Mouse (Mus musculus) CH12.LX (cell line): Measurements from ENCODE around the gene Pcsk1n.

Experiments
- CHD2 ChIP-seq: IDR thresholded peaks from 2 replicates; pipeline ENCODE4 v1.6.1; 2011; ENCODE audit warnings: low read length, improper control_type of control experiment
- CTCF ChIP-seq, 2 experiments: IDR thresholded peaks in 1 of 2; conservative IDR thresholded peaks in 1 of 2; 2 replicates each; pipeline ENCODE4 v1.5.1; 2011 to 2012; ENCODE audit warnings: low read depth in 2 of 2, low read length in 2 of 2, improper control_type of control experiment in 1 of 2, inconsistent platforms in 1 of 2, mild to moderate bottlenecking in 1 of 2, moderate library complexity in 1 of 2
- E2F4 ChIP-seq: IDR thresholded peaks from 2 replicates; pipeline ENCODE4 v1.6.1; 2011; ENCODE audit warnings: low read depth, low read length, improper control_type of control experiment; ENCODE audit not compliant: insufficient replicate concordance
- ELF1 ChIP-seq: IDR thresholded peaks from 2 replicates; pipeline ENCODE4 v1.6.1; 2014; ENCODE audit warnings: low read depth, mild to moderate bottlenecking, inconsistent platforms, low read length, improper control_type of control experiment
- EP300 ChIP-seq: IDR thresholded peaks from 2 replicates; pipeline ENCODE4 v1.6.1; 2011; ENCODE audit warnings: low read length, improper control_type of control experiment
- MYC ChIP-seq: IDR thresholded peaks from 2 replicates; pipeline ENCODE4 v1.6.1; 2011; ENCODE audit warnings: low read depth, mild to moderate bottlenecking, improper control_type of control experiment, low read length
- USF1 ChIP-seq: IDR thresholded peaks from 2 replicates; pipeline ENCODE4 v1.6.1; 2014; ENCODE audit warnings: low read depth, mild to moderate bottlenecking, inconsistent platforms, low read length, improper control_type of control experiment

DNA sequence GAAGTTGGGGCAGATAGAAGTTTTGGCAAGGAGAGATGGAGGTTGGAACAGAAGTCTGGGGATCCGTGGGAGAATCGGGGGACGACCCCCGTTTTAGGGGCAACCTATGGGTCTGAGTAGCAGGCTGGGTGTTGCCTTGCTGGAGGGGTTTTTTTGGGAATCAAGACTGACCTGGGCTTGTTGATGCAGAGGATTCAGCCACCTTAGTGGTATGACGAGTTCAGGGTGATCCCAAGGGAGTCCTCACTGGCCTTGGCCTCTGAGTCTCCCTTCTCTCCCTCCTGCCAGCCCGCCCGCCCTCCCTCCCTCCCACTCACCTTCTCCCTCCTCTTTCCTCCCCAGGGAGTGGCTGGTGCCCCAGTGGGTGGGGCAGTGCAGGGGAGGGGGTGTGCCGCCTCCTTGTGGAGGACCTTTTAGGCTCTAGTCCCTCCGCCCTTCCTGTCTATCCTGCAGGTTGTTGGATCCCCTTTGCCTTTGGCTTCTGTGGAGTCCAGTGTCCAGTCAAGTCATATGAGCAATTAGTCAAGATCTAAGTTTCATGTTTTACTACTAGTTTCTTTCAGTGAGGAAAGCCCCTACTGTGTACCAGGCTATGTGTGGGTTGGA, 48.1 kb downstream of the Pcsk1n start:
- TF ChIP-seq CTCF (conservative IDR thresholded peaks at IDR 0.05 in 1 of 2, IDR thresholded peaks at IDR 0.05 in 1 of 2; ENCODE audit: low read depth in 2 of 2, low read length in 2 of 2) (no peak), CHD2 (no peak), ELF1 (no peak), E2F4 (no peak), EP300 (no peak), USF1 (no peak), MYC (no peak)
